Mouse (Mus musculus) thymus, adult 2 months (tissue): Measurements from ENCODE around the gene Gm28035. TPM values are rescaled to one million over a fixed set of nuclear protein-coding genes. Genes with fewer than 3 reads are reported as not detected.

ENCODE experiments used
- DNase-seq: peaks from one replicate; pipeline ENCODE4 v3.0.0; 2021
- H3K27ac ChIP-seq: fragments of 200-500 bp; 2 replicates; pipeline ENCODE4 v1.5.1; 2012; ENCODE audit warnings: low read length, control low read depth; ENCODE audit not compliant: control insufficient read depth, insufficient read depth
- H3K27me3 ChIP-seq: fragments of 200-500 bp; 2 replicates; pipeline ENCODE4 v1.6.1; 2012; ENCODE audit warnings: mild to moderate bottlenecking, low read length, moderate library complexity, mixed read lengths; ENCODE audit not compliant: control insufficient read depth, insufficient read depth
- H3K36me3 ChIP-seq: fragments of 200-500 bp; 2 replicates; pipeline ENCODE4 v1.6.1; 2012; ENCODE audit warnings: mild to moderate bottlenecking, low read length, moderate library complexity; ENCODE audit not compliant: control insufficient read depth, insufficient read depth
- H3K4me1 ChIP-seq: fragments of 200-500 bp; replicated peaks from 2 replicates; pipeline ENCODE4 v1.6.1; 2012; ENCODE audit warnings: low read length; ENCODE audit not compliant: control insufficient read depth, insufficient read depth
- H3K4me3 ChIP-seq: fragments of 200-500 bp; 2 replicates; pipeline ENCODE4 v1.5.1; 2012; ENCODE audit warnings: mild to moderate bottlenecking, low read length, control low read depth, moderate library complexity; ENCODE audit not compliant: control insufficient read depth, insufficient read depth
- CTCF ChIP-seq: fragments of 200-500 bp; IDR thresholded peaks from 2 replicates; pipeline ENCODE4 v1.5.1; 2012; ENCODE audit warnings: mild to moderate bottlenecking, control low read depth, low read length, moderate library complexity, borderline replicate concordance; ENCODE audit not compliant: control insufficient read depth, poor library complexity, insufficient read depth; ENCODE audit errors: extremely low read depth
- POLR2A ChIP-seq: fragments of 200-500 bp; IDR thresholded peaks from 2 replicates; pipeline ENCODE4 v1.6.1; 2012; ENCODE audit warnings: mild to moderate bottlenecking, low read length, control low read depth, moderate library complexity; ENCODE audit not compliant: control insufficient read depth, poor library complexity, insufficient read depth; ENCODE audit errors: extremely low read depth
- WGBS: fragments of 180-500 bp; shearing (Covaris S2); methylation state at CpG from one replicate; pipeline ENCODE4 v1.1.7; 2018; 5-methylcytosine and 5-hydroxymethylcytosine counted together
- polyA plus RNA-seq: library from polyadenylated mRNA; depleted of rRNA; stranded (reverse); fragments of >200 nt; gene quantifications from 2 replicates; pipeline ENCODE4 v1.2.3, GENCODE M21; 2012

Gm28035 gene
- polyA plus RNA-seq, 1 experiment, result 15.5 TPM

DNA sequence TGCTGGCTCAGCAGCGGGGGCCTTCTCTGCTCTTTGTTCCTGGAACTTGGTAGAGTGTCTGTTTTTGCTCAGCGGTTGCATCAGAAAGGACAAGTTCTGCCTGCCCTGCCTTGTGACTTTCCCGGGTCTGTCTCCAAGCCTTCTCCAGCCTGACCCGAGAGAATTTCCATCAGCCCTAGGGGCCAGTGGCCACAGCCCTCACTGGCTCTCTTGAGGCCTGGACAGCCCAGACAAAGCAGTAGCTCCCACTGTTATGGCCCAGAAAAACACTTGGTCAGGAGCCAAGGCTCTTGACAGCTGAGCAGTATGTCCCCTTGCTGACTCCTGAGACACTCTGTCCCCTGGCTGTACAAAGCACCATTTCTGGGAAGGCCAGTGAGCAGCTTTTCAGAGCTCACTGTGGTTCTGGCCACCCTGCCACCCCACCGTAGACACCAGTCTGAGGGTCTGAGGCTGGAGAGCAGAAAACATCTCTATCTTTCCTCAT lies 25.4 kb downstream of the Gm28035 start, which contains the start of gene Phyhd1:
Gene Phyhd1, plus strand, starts transcription at position 437 of the 487 bp plus-strand sequence.
- 85% methylated on average over 5 of the region's 5 CpGs for WGBS
- TF ChIP-seq CTCF, result no peak
- no peak for TF ChIP-seq POLR2A
- Histone ChIP-seq H3K27ac (no peak within 1 kb of the TSS), H3K4me3 (no peak within 1 kb of the TSS), H3K36me3 (peaks cover 28% of the 10 kb centered on the region), H3K4me1 (peaks cover 5% of the 10 kb centered on the region; the same call in 1 of the 2 replicates), H3K27me3 (no peaks in the 10 kb centered on the region)
- no peak for DNase-seq

DNA sequence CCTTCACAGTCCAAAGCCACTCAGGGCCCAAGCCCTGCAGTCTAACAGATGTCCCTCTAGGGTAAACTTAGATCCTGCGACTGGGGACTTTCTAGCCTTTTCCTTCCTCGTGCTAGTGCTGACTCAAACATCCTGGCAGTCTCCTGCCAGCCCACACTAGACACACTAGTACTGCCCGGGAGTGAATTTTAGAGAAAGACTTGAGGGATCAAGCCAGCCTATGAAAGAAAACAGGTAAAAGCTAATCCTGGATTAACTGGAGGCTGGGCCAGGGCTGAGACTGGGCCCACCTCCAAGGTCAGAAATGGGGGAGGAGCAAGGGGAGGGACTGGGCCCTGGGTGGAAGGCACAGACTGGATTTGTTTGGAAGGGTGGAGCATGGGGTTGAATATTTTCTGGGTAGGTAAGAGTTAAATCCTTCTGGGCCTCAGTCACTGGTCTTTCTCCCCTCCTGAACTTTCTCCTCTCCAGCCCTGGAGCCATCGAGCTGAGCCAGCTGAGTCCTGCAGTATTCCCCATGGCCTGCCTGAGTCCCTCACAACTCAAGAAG lies 26.1 kb downstream of the Gm28035 start:
- Histone ChIP-seq H3K27ac (no peak overlapping the region), H3K36me3 (peaks cover 27% of the 10 kb centered on the region), H3K4me1 (peaks cover 5% of the 10 kb centered on the region; the same call in 1 of the 2 replicates), H3K4me3 (no peak overlapping the region), H3K27me3 (no peaks in the 10 kb centered on the region)
- WGBS, result 68% methylated on average over 4 of the region's 4 CpGs
- DNase-seq, result no peak
- TF ChIP-seq POLR2A (no peak), CTCF (no peak)

DNA sequence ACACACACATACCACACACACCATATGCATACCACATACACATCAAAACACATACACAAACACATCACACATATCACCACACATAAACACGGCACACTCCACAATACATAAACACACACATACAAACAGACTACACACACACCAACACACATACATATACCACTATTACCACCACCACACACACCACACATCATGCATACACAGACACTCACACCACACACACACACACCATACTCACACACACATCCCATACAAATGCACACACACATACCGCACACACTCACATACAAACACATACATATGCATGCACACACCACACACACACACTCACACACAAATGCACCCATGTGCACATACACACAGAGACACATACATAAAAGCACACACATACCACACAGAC lies 27.1 kb downstream of the Gm28035 start:
- DNase-seq, result no peak
- Histone ChIP-seq H3K27ac (no peak overlapping the region), H3K4me3 (no peak overlapping the region), H3K4me1 (peaks cover 5% of the 10 kb centered on the region; the same call in 1 of the 2 replicates), H3K27me3 (no peaks in the 10 kb centered on the region), H3K36me3 (peaks cover 22% of the 10 kb centered on the region)
- WGBS, result 98% methylated on average over 2 of the region's 2 CpGs
- TF ChIP-seq POLR2A, result no peak
- no peak for TF ChIP-seq CTCF

DNA sequence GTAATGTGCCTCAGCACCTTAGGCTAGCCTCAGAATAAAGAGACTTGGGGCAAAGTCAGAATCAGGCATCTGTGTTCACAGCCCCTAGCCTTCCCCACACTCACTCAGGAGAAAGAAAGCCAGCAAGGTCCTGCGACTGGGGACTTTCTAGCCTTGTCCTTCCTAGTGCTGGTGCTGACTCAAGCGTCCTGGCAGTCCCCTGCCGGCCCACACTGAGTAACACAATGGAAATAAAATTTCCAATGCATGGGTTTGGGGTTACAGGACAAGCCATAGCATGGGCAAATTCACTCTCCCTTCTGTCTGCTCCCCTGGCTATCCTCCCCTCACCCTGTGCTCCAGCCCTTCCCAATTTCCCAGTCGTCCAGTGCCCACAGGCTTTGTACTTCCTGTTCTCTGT lies 28.0 kb downstream of the Gm28035 start:
- Histone ChIP-seq H3K4me1 (peaks cover 5% of the 10 kb centered on the region; the same call in 1 of the 2 replicates), H3K27me3 (no peaks in the 10 kb centered on the region), H3K27ac (no peak overlapping the region), H3K4me3 (no peak overlapping the region), H3K36me3 (peaks cover 13% of the 10 kb centered on the region)
- 98% methylated on average over 4 of the region's 4 CpGs for WGBS
- no peak for TF ChIP-seq POLR2A
- TF ChIP-seq CTCF, result no peak
- no peak for DNase-seq

DNA sequence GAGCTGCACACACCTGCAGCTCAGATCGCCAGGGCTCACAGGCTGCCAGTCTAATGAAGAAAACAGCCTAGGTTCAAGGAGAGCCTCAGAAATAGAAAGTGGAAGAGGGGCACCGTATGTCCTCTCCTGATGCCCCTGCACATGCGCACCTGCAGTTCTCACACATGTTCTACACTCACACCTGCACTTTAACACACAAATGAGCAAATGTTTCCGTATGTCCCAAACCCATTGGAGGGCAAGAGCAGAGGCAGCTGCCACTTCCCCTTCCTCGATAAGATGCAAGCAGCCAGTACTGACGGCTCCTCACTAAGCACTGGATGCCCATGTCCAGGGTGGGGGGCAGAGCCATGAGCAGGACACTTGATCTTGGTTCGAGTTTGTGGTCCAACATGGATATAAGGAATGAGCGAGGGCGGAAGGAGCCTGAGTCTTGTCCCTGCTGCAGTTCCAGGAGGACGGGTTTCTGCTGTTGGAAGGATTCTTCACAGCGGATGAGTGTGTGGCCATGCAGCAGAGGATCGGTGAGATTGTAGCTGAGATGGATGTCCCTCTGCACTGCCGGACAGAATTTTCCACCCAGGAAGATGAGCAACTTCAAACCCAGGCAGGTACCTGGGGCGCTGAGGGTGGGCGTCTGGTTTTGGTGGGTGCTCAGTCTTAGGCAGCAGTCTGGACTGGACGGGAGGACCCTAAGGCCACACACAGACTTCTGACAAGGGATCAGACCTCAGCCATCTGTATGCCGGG lies 29.0 kb downstream of the Gm28035 start:
- TF ChIP-seq POLR2A (no peak), CTCF (no peak)
- DNase-seq, result no peak
- no peaks in the 10 kb centered on the region for H3K27me3 ChIP-seq
- peaks cover 2% of the 10 kb centered on the region for H3K36me3 ChIP-seq
- peaks cover 5% of the 10 kb centered on the region; the same call in 1 of the 2 replicates for H3K4me1 ChIP-seq
- 74% methylated on average over 17 of the region's 17 CpGs for WGBS
- no peak overlapping the region for H3K27ac ChIP-seq
- no peak overlapping the region for H3K4me3 ChIP-seq

DNA sequence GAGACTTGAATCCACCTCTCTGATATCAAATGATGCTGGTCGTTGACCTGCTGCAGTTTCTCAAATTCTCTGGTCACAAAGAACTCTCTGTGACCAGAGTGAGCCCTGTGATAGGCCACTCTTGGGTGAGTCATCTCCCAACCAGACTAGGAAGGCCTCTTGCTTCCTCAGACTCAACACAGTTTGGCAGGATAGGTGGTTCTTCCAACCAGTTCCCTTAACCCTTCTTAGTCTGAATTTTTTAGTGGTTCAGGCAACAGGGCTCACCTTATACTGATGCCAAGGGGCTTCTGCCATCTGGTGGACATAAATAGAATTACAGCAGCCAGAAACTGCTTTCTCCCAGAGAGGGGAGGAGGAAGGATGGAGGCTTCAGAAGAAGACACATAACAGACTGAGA lies 29.8 kb downstream of the Gm28035 start:
- Histone ChIP-seq H3K36me3 (no peaks in the 10 kb centered on the region), H3K27ac (no peak overlapping the region), H3K4me1 (peaks cover 5% of the 10 kb centered on the region; the same call in 1 of the 2 replicates), H3K27me3 (no peaks in the 10 kb centered on the region), H3K4me3 (no peak overlapping the region)
- TF ChIP-seq CTCF (no peak), POLR2A (no peak)
- DNase-seq, result peak; percentile 68
- WGBS, result 7% methylated on average over 1 of the region's 1 CpGs
